Mouse (Mus musculus): ENCODE results near the gene Cul5. TPM values are rescaled to one million over a fixed set of nuclear protein-coding genes. Genes with fewer than 3 reads are reported as not detected.

Gene Cul5
- polyA plus RNA-seq, 1 experiment from 2014 or later, result 20.3 TPM

GRCm38 (mm10) chr9:53667020-53667669 is 2.7 kb downstream of the Cul5 start:
- Histone ChIP-seq H3K27ac (peak overlapping the region; percentile 90), H3K9ac (peak overlapping the region; percentile 98), H3K36me3 (peaks cover 9% of the 10 kb centered on the region), H3K9me3 (replicated peaks) (no peaks in the 10 kb centered on the region), H3K27me3 (replicated peaks) (no peaks in the 10 kb centered on the region), H3K4me1 (peaks cover 38% of the 10 kb centered on the region), H3K4me2 (peak overlapping the region; percentile 92), H3K4me3 (peak overlapping the region; percentile 94)
- peak; percentile 95 for ATAC-seq
- under 1% methylated on average over 73 of the region's 74 CpGs for WGBS (ENCODE audit: insufficient replicate concordance)

DNA sequence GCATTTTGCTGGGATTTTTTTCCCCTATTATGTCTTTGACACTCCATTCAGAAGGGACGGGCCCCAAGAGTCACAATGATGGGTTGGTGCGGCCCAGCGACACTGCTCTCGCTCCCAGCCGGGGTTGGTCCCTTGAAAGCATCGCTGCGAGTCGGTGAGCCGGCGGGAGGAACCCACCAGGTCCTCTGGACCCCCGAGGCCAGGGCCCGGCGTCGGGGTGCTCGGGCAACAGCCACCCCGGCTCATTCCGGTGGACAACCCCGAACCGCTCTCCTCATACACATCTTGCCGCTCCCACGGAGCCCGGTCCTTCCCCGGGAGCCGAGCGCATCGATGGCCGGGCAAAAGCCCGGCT is 3.2 kb downstream of the Cul5 start:
- Histone ChIP-seq H3K4me2 (peak overlapping the region; percentile 92), H3K27me3 (replicated peaks) (no peaks in the 10 kb centered on the region), H3K27ac (peak overlapping the region; percentile 90), H3K36me3 (peaks cover 9% of the 10 kb centered on the region), H3K4me3 (peak overlapping the region; percentile 94), H3K9ac (peak overlapping the region; percentile 98), H3K9me3 (replicated peaks) (no peaks in the 10 kb centered on the region), H3K4me1 (peaks cover 41% of the 10 kb centered on the region)
- ATAC-seq, result peak; percentile 10; the same call in 1 of the 2 replicates
- 4% methylated on average over 28 of the region's 28 CpGs for WGBS (ENCODE audit: insufficient replicate concordance)

DNA sequence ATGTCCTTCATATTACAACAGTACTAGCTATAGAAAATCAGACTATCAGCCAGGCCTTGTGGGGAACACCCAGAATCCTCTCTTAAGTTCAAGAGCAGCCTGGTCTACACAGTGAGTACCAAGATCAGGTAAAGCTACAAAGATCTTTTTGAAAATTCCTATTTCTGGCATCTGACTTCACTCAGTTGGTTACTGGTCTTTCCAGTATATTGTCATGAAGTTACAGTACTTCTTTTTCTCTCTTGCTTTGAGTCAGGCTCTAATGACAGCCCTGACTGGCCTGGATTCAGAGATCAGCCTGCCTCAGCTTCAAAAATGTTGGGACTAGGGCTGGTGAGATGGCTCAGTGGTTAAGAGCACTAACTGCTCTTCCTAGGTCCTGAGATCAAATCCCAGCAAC is 4.4 kb downstream of the Cul5 start:
- no peak for ATAC-seq
- H3K4me1 ChIP-seq, result peaks cover 44% of the 10 kb centered on the region
- no peak overlapping the region; the same call in 1 of the 2 replicates for H3K9ac ChIP-seq
- peak overlapping the region; percentile 92 for H3K4me2 ChIP-seq
- peaks cover 9% of the 10 kb centered on the region for H3K36me3 ChIP-seq
- no peak overlapping the region for H3K27ac ChIP-seq
- H3K9me3 ChIP-seq (replicated peaks), result no peaks in the 10 kb centered on the region
- H3K27me3 ChIP-seq (replicated peaks), result no peaks in the 10 kb centered on the region
- no peak overlapping the region for H3K4me3 ChIP-seq

GRCm38 (mm10) chr9:53664819-53665218 is 5.0 kb downstream of the Cul5 start:
- Histone ChIP-seq H3K27ac (no peak overlapping the region), H3K36me3 (peaks cover 9% of the 10 kb centered on the region), H3K4me2 (peak overlapping the region; percentile 92), H3K27me3 (replicated peaks) (no peaks in the 10 kb centered on the region), H3K9me3 (replicated peaks) (no peaks in the 10 kb centered on the region), H3K4me3 (no peak overlapping the region), H3K9ac (peak overlapping the region; percentile 22; the same call in 1 of the 2 replicates), H3K4me1 (peaks cover 44% of the 10 kb centered on the region)
- ATAC-seq, result no peak
- WGBS (ENCODE audit: insufficient replicate concordance), result 74% methylated on average over 2 of the region's 2 CpGs

DNA sequence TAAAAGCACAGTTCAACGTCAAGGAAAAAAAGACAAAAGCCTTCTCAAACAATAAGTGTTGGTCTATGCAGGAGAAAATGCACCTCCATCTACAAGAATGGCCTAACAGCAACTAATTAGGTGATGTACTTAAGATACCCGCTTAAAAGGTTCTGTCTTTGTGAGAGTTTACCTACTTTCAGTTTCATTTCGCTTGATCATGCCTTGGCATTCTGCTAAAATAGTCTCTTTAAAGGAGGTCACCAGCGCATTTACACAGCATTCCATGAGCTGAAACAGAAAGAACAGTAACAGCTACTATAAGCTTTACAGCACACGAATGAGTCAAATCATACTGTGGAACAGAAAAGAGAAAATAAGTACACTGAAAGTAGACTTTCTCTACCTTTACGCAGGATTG is 35.0 kb downstream of the Cul5 start:
- Histone ChIP-seq H3K4me2 (no peak overlapping the region), H3K27me3 (replicated peaks) (no peaks in the 10 kb centered on the region), H3K4me1 (no peaks in the 10 kb centered on the region), H3K27ac (no peak overlapping the region), H3K9me3 (replicated peaks) (no peaks in the 10 kb centered on the region), H3K4me3 (no peak overlapping the region), H3K9ac (no peak overlapping the region), H3K36me3 (peaks cover 78% of the 10 kb centered on the region)
- 84% methylated on average over 6 of the region's 6 CpGs for WGBS (ENCODE audit: insufficient replicate concordance)
- no peak for ATAC-seq

- Histone ChIP-seq H3K4me3 (no peak overlapping the region), H3K27ac (no peak overlapping the region), H3K4me1 (peaks cover 5% of the 10 kb centered on the region; the same call in 1 of the 2 replicates), H3K4me2 (no peak overlapping the region), H3K36me3 (peaks cover 41% of the 10 kb centered on the region), H3K9me3 (replicated peaks) (no peaks in the 10 kb centered on the region), H3K27me3 (replicated peaks) (no peaks in the 10 kb centered on the region), H3K9ac (no peak overlapping the region)
- ATAC-seq, result no peak
- 72% methylated on average over 8 of the region's 8 CpGs for WGBS (ENCODE audit: insufficient replicate concordance)
These were observed 54.6 kb downstream of the Cul5 start for GRCm38 (mm10) chr9:53615246-53615645.

DNA sequence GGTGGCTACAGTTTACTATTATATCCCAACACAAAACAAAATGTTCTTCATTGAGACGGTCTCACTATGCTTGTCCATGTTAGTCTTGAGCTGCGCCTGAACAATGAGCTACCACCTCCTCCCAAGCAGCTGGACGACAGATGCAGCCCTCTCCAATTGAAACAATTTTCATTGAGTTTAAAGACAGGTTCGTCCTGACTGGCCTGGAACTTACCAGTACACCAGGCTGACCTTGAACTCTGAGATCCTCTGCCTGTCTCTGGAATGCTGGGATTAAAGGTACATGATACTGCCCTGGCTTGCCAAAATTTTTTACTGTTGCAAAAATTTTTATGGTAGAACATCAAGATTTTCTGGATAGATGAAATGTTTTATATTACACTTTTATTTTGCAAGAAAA is 55.5 kb downstream of the Cul5 start:
- Histone ChIP-seq H3K4me3 (no peak overlapping the region), H3K36me3 (peaks cover 33% of the 10 kb centered on the region), H3K9ac (no peak overlapping the region), H3K9me3 (replicated peaks) (no peaks in the 10 kb centered on the region), H3K27me3 (replicated peaks) (no peaks in the 10 kb centered on the region), H3K4me2 (no peak overlapping the region), H3K4me1 (peaks cover 13% of the 10 kb centered on the region), H3K27ac (no peak overlapping the region)
- WGBS (ENCODE audit: insufficient replicate concordance), result 75% methylated on average over 4 of the region's 4 CpGs
- no peak for ATAC-seq

DNA sequence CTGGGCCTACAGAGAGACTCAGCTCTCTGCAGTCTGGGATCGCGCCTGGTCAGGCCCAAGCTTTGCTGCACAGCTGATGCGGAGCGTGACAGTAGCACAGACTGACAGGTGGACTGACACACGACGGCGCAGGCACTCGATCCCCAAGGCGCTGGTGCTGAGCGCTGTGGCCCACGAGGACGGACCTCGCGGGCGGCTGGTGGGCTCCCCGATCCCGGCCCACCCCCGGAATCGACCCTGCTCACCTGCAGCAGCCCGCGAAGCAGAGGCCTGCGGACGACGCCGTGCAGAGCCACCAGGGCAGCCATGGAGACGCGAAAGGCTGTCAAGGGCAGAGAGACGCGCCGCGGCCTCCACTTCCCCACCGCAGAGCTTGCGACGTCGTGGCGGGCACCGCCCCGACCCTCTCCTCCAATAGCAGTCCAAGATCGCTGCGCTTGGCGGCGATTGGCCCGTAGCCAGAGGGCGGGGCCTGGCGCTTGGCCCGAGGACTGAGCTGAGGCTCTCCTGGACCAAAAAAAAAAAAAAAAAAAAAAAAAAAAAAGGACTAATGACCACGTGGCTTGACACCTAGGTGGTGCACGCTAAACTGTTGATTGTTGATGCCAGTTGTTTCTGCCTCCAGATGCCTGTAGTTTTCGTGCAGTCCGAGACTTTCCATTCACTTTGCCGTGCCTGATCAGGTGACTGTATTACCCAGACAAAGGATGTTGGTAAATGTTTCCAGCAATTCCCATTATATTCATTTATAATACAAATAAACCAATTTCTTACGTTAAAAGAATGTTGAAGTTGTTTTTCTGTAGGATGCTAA is 59.6 kb downstream of the Cul5 start, which contains the start of gene Acat1:
Gene Acat1, minus strand, starts transcription at position 415 of the 814 bp plus-strand sequence.
- peaks cover 27% of the 10 kb centered on the region for H3K4me1 ChIP-seq
- peak within 1 kb of the TSS; percentile 95 for H3K4me2 ChIP-seq
- H3K27me3 ChIP-seq (replicated peaks), result no peaks in the 10 kb centered on the region
- H3K9ac ChIP-seq, result peak within 1 kb of the TSS; percentile 78
- peak within 1 kb of the TSS; percentile 79 for H3K27ac ChIP-seq
- H3K9me3 ChIP-seq (replicated peaks), result no peaks in the 10 kb centered on the region
- 3% methylated on average over 52 of the region's 52 CpGs for WGBS (ENCODE audit: insufficient replicate concordance)
- peak within 1 kb of the TSS; percentile 71 for H3K4me3 ChIP-seq
- H3K36me3 ChIP-seq, result peaks cover 6% of the 10 kb centered on the region
- ATAC-seq, result peak; percentile 99

DNA sequence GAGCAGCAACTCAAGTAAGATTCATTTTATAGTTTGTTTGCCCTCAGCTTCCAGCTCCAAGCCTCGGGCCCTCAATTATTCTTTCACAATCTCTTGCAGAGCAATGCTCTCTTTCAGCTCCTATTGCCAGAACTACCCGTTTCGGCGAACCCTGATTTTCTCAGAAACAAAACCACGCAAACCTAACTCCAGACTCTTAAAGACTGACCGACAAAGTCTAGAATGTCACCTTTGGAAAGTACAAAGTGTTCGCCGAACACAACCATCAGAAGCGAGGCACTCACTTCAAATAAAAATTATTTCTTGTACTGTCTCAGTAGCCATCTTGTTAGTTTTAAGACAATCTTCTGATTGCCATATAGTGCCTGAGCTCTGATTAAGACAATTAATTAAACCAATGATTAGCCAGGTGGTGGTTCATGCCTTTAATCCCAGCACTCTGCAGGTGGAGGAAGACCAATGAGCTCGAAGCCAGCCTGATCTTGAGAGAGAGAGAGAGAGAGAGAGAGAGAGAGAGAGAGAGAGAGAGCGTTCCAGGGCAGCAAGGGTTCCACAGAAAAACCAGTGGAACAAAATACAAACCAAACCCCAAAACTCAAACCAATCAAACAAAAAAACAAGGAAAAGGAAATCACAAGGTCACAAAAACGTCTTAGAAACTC is 60.4 kb downstream of the Cul5 start:
- Histone ChIP-seq H3K4me2 (peak overlapping the region; percentile 95), H3K27me3 (replicated peaks) (no peaks in the 10 kb centered on the region), H3K4me1 (peaks cover 35% of the 10 kb centered on the region), H3K9ac (peak overlapping the region; percentile 78), H3K4me3 (peak overlapping the region; percentile 71), H3K27ac (peak overlapping the region; percentile 79; the same call in 1 of the 2 replicates), H3K9me3 (replicated peaks) (no peaks in the 10 kb centered on the region), H3K36me3 (0 out of 2 replicates have a peak, but pooled peaks cover 3% of the 10 kb centered on the region)
- ATAC-seq, result no peak
- WGBS (ENCODE audit: insufficient replicate concordance), result 69% methylated on average over 12 of the region's 12 CpGs

- Histone ChIP-seq H3K27ac (no peak overlapping the region), H3K36me3 (no peaks in the 10 kb centered on the region), H3K9me3 (replicated peaks) (no peaks in the 10 kb centered on the region), H3K27me3 (replicated peaks) (no peaks in the 10 kb centered on the region), H3K4me1 (peaks cover 48% of the 10 kb centered on the region), H3K4me3 (no peak overlapping the region), H3K4me2 (no peak overlapping the region), H3K9ac (no peak overlapping the region)
- no peak for ATAC-seq
- WGBS (ENCODE audit: insufficient replicate concordance), result 73% methylated on average over 4 of the region's 4 CpGs
These were observed 62.0 kb downstream of the Cul5 start for GRCm38 (mm10) chr9:53607816-53608215.

DNA sequence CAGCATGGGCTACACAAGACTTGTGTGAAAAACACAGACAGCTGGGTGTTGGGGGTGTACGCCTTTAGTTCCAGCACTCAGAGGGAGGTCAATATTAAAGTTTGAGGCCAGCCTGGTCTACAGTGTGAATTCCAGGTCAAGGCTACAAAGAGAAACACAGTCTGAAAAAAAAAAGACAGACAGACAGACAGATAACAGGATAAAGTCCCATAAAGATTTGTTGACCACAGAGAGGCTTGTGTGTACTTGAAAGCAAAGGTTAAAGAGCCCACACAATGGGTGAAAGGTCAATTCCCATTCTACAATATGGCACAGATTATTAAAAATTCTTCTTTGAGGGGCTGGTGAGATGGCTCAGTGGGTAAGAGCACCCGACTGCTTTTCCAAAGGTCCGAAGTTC is 62.6 kb downstream of the Cul5 start:
- H3K27ac ChIP-seq, result no peak overlapping the region
- no peaks in the 10 kb centered on the region for H3K36me3 ChIP-seq
- H3K27me3 ChIP-seq (replicated peaks), result no peaks in the 10 kb centered on the region
- WGBS (ENCODE audit: insufficient replicate concordance), result 81% methylated on average over 3 of the region's 3 CpGs
- no peak overlapping the region for H3K4me3 ChIP-seq
- no peak overlapping the region for H3K4me2 ChIP-seq
- H3K9ac ChIP-seq, result no peak overlapping the region
- H3K9me3 ChIP-seq (replicated peaks), result no peaks in the 10 kb centered on the region
- no peak for ATAC-seq
- H3K4me1 ChIP-seq, result peaks cover 48% of the 10 kb centered on the region

- Histone ChIP-seq H3K27ac (no peak overlapping the region), H3K4me2 (no peak overlapping the region), H3K36me3 (no peaks in the 10 kb centered on the region), H3K27me3 (replicated peaks) (no peaks in the 10 kb centered on the region), H3K9me3 (replicated peaks) (no peaks in the 10 kb centered on the region), H3K4me1 (peaks cover 41% of the 10 kb centered on the region), H3K4me3 (no peak overlapping the region), H3K9ac (no peak overlapping the region)
- 90% methylated on average over 5 of the region's 5 CpGs for WGBS (ENCODE audit: insufficient replicate concordance)
- no peak for ATAC-seq
These were observed 64.9 kb downstream of the Cul5 start for GRCm38 (mm10) chr9:53604954-53605353.
